Mouse (Mus musculus) intestine, postnatal 0 days (tissue): ENCODE results near the gene Lyplal1. TPM values are rescaled to one million over a fixed set of nuclear protein-coding genes. Genes with fewer than 3 reads are reported as not detected.

Source experiments
- ATAC-seq: fragments of 200-750 bp; cut with Nextera tagmentation; 2 replicates; pipeline ENCODE4 v1.8.0; 2017; ENCODE audit warnings: mild to moderate bottlenecking, moderate TSS enrichment, moderate library complexity
- H3K27ac ChIP-seq: fragments of 300-500 bp; sonication (generic); 2 replicates; pipeline ENCODE4 v1.5.1; 2014; ENCODE audit warnings: mild to moderate bottlenecking, low read depth, low read length, moderate library complexity
- H3K27me3 ChIP-seq: fragments of 300-500 bp; sonication (generic); replicated peaks from 2 replicates; pipeline ENCODE4 v1.6.1; 2014; ENCODE audit warnings: low read length, mixed read lengths; ENCODE audit not compliant: control insufficient read depth, insufficient read depth
- H3K36me3 ChIP-seq: fragments of 300-500 bp; sonication (generic); 2 replicates; pipeline ENCODE4 v1.6.1; 2014; ENCODE audit warnings: mild to moderate bottlenecking, moderate library complexity; ENCODE audit not compliant: control insufficient read depth, insufficient read depth
- H3K4me1 ChIP-seq: fragments of 300-500 bp; sonication (generic); replicated peaks from 2 replicates; pipeline ENCODE4 v1.6.1; 2014; ENCODE audit warnings: antibody characterized with exemption, low read length, mixed read lengths; ENCODE audit not compliant: control insufficient read depth, insufficient read depth
- H3K4me2 ChIP-seq: fragments of 300-500 bp; sonication (generic); replicated peaks from 2 replicates; pipeline ENCODE4 v1.6.1; 2014; ENCODE audit warnings: low read depth, mild to moderate bottlenecking, moderate library complexity
- H3K4me3 ChIP-seq: fragments of 300-500 bp; sonication (generic); 2 replicates; pipeline ENCODE4 v1.5.1; 2014; ENCODE audit warnings: low read depth, low read length
- H3K9ac ChIP-seq: fragments of 300-500 bp; sonication (generic); 2 replicates; pipeline ENCODE4 v1.6.1; 2014; ENCODE audit warnings: mild to moderate bottlenecking, low read depth, low read length
- H3K9me3 ChIP-seq: fragments of 300-500 bp; sonication (generic); 2 replicates; pipeline ENCODE4 v1.6.1; 2016; ENCODE audit warnings: mixed run types; ENCODE audit not compliant: control insufficient read depth
- CTCF ChIP-seq: sonication (generic); IDR thresholded peaks from 2 replicates; pipeline ENCODE4 v1.5.1; 2016; ENCODE audit warnings: low read depth, mild to moderate bottlenecking, control low read depth, antibody characterized with exemption, moderate library complexity
- WGBS: fragments of 180-500 bp; shearing (Covaris S2); extraction: QIAGEN DNeasy Blood & Tissue Kit; methylation state at CpG from one replicate; pipeline ENCODE4 v1.1.7; 2014; 5-methylcytosine and 5-hydroxymethylcytosine counted together
- polyA plus RNA-seq: library from polyadenylated mRNA; unstranded; fragments of >200 nt; fragmentation: Nextera tagmentation; extraction: Ambion mirVana; gene quantifications from 2 replicates; pipeline ENCODE4 v1.2.1, GENCODE M21; 2015

Gene Lyplal1
- 14.2 and 14.8 TPM in 2 replicates for polyA plus RNA-seq

GRCm38 (mm10) chr1:186116701-186117488, at the start of gene Lyplal1:
TSS of gene Lyplal1 (minus strand) at chr1:186117310.
- Histone ChIP-seq H3K4me1 (no peaks in the 10 kb centered on the region), H3K9me3 (no peaks in the 10 kb centered on the region), H3K27me3 (no peaks in the 10 kb centered on the region), H3K4me3 (peak within 1 kb of the TSS; percentile 70), H3K36me3 (no peaks in the 10 kb centered on the region), H3K9ac (peak within 1 kb of the TSS; percentile 58), H3K27ac (peak within 1 kb of the TSS; percentile 31; the same call in 1 of the 2 replicates), H3K4me2 (peak within 1 kb of the TSS; percentile 75)
- no peak for TF ChIP-seq CTCF
- 4% methylated on average over 44 of the region's 44 CpGs for WGBS
- ATAC-seq = peak; percentile 98

GRCm38 (mm10) chr1:186163616-186164015, 46.5 kb upstream of the Lyplal1 start:
- Histone ChIP-seq H3K27ac (no peak overlapping the region), H3K27me3 (no peaks in the 10 kb centered on the region), H3K4me3 (no peak overlapping the region), H3K36me3 (no peaks in the 10 kb centered on the region), H3K9ac (no peak overlapping the region), H3K9me3 (no peaks in the 10 kb centered on the region), H3K4me1 (no peaks in the 10 kb centered on the region), H3K4me2 (no peak overlapping the region)
- WGBS = 45% methylated on average over 2 of the region's 2 CpGs
- no peak for ATAC-seq
- TF ChIP-seq CTCF = no peak

- no peak for TF ChIP-seq CTCF
- H3K4me3 ChIP-seq = no peak overlapping the region
- H3K4me2 ChIP-seq = no peak overlapping the region
- WGBS = 57% methylated on average over 12 of the region's 12 CpGs
- H3K9me3 ChIP-seq = no peaks in the 10 kb centered on the region
- H3K9ac ChIP-seq = no peak overlapping the region
- no peaks in the 10 kb centered on the region for H3K36me3 ChIP-seq
- ATAC-seq = no peak
- no peak overlapping the region for H3K27ac ChIP-seq
- no peaks in the 10 kb centered on the region for H3K27me3 ChIP-seq
- no peaks in the 10 kb centered on the region for H3K4me1 ChIP-seq
Observed at GRCm38 (mm10) chr1:186163206-186163605, 46.1 kb upstream of the Lyplal1 start.

- WGBS = 88% methylated on average over 5 of the region's 5 CpGs
- no peaks in the 10 kb centered on the region for H3K9me3 ChIP-seq
- H3K36me3 ChIP-seq = no peaks in the 10 kb centered on the region
- H3K4me3 ChIP-seq = no peak overlapping the region
- no peaks in the 10 kb centered on the region for H3K4me1 ChIP-seq
- H3K9ac ChIP-seq = no peak overlapping the region
- no peak for ATAC-seq
- no peak overlapping the region for H3K4me2 ChIP-seq
- no peak for TF ChIP-seq CTCF
- no peaks in the 10 kb centered on the region for H3K27me3 ChIP-seq
- H3K27ac ChIP-seq = no peak overlapping the region
Observed at GRCm38 (mm10) chr1:186150376-186150775, 33.3 kb upstream of the Lyplal1 start.

- H3K4me3 ChIP-seq = no peak overlapping the region
- H3K36me3 ChIP-seq = no peaks in the 10 kb centered on the region
- no peak for TF ChIP-seq CTCF
- no peak overlapping the region for H3K9ac ChIP-seq
- ATAC-seq = no peak
- 32% methylated on average over 6 of the region's 6 CpGs for WGBS
- no peak overlapping the region for H3K4me2 ChIP-seq
- no peaks in the 10 kb centered on the region for H3K4me1 ChIP-seq
- no peak overlapping the region for H3K27ac ChIP-seq
- no peaks in the 10 kb centered on the region for H3K27me3 ChIP-seq
- H3K9me3 ChIP-seq = no peaks in the 10 kb centered on the region
Observed at GRCm38 (mm10) chr1:186145444-186145843, 28.3 kb upstream of the Lyplal1 start.

GRCm38 (mm10) chr1:186140191-186140590, 23.1 kb upstream of the Lyplal1 start:
- WGBS = 77% methylated on average over 2 of the region's 2 CpGs
- Histone ChIP-seq H3K9me3 (no peaks in the 10 kb centered on the region), H3K27ac (no peak overlapping the region), H3K9ac (no peak overlapping the region), H3K27me3 (no peaks in the 10 kb centered on the region), H3K4me2 (no peak overlapping the region), H3K4me3 (no peak overlapping the region), H3K4me1 (no peaks in the 10 kb centered on the region), H3K36me3 (no peaks in the 10 kb centered on the region)
- TF ChIP-seq CTCF = no peak
- no peak for ATAC-seq
